Mouse (Mus musculus): ENCODE measurements around the gene Ccdc57.

DNA sequence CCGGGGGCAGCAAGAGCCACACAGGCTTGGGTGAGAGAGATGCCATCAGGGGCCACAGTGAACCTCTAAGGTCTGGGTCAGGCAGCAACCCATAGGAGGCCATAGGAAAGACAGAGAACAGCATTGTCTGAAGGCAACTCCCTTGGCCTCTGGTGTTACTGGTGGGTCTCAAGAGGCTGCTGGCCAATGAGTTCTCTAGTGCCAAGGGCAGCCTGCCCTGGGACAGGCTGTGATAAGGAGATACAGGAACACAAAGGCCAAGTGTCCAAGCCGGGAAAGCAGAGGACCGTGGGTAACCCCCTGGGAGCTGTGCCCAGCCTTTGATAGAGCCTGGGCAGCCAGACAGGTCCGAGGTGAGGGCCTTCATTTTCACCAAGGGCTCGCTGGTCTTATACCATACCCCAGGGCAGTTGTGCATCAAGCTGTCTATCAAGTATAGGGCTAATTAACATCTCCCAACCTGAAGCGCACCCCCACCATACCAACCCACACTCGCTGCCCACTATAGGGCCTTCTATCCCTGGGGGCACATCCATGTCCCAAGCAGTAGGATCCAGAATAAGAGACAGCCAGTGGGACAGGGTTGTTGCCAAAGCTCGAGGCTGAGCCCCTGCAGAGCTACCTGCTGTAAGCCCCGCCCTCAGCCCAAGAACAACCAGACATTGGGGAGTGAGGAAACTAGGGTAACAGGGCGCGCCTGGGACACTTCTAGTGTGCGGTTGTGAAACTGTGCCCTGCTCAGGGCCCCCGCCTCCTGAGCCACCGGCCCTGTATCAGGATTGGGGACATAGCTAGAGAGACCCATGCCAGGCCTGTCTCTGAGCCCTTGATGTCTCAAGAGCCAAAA, 111.4 kb downstream of the Ccdc57 start:
- TF ChIP-seq CTCF (IDR thresholded peaks at IDR 0.05; ENCODE audit: insufficient read depth, low read length), result no peak
- no peak for TF ChIP-seq POLR2A (IDR thresholded peaks at IDR 0.05; ENCODE audit: borderline replicate concordance, extremely low read depth, low read depth, low read length)

Measured in lung, adult 2 months (tissue).